Mouse (Mus musculus): ENCODE data around the gene Cldn19. TPM values are rescaled to one million over a fixed set of nuclear protein-coding genes. Genes with fewer than 3 reads are reported as not detected.

Cldn19 gene
- not detected in 2 replicates for polyA plus RNA-seq (2015; fragmentation: Nextera tagmentation; extraction: Ambion mirVana)

GRCm38 (mm10) chr4:119255351-119255750 lies at the start of gene Cldn19:
Gene Cldn19 (plus strand): TSS chr4:119255414.
- WGBS (ENCODE audit: insufficient replicate concordance), result 79% methylated on average over 12 of the region's 12 CpGs
- Histone ChIP-seq H3K4me1 (ENCODE audit: insufficient read depth) (no peaks in the 10 kb centered on the region), H3K9me3 (ENCODE audit: low read length) (no peaks in the 10 kb centered on the region), H3K4me2 (ENCODE audit: low read depth, low read length) (no peak within 1 kb of the TSS), H3K9ac (replicated peaks) (no peak within 1 kb of the TSS), H3K4me3 (ENCODE audit: low read depth, low read length) (no peak within 1 kb of the TSS), H3K27ac (ENCODE audit: low read depth) (no peak within 1 kb of the TSS), H3K27me3 (ENCODE audit: insufficient read depth, low read length) (no peaks in the 10 kb centered on the region), H3K36me3 (replicated peaks; ENCODE audit: insufficient read depth, low read length) (no peaks in the 10 kb centered on the region)
- ATAC-seq (no peak), DNase-seq (no peak)
- TF ChIP-seq EP300 (IDR thresholded peaks at IDR 0.05; ENCODE audit: low read depth) (no peak), CTCF (IDR thresholded peaks at IDR 0.05; ENCODE audit: low read depth) (no peak)

GRCm38 (mm10) chr4:119216667-119217066 lies 38.5 kb upstream of the Cldn19 start:
- DNase-seq (no peak), ATAC-seq (no peak)
- H3K4me3 ChIP-seq (ENCODE audit: low read depth, low read length), result no peak overlapping the region
- H3K9ac ChIP-seq (replicated peaks), result no peak overlapping the region
- H3K36me3 ChIP-seq (replicated peaks; ENCODE audit: insufficient read depth, low read length), result no peaks in the 10 kb centered on the region
- H3K4me2 ChIP-seq (ENCODE audit: low read depth, low read length), result no peak overlapping the region
- H3K27ac ChIP-seq (ENCODE audit: low read depth), result no peak overlapping the region
- TF ChIP-seq CTCF (IDR thresholded peaks at IDR 0.05; ENCODE audit: low read depth) (no peak), EP300 (IDR thresholded peaks at IDR 0.05; ENCODE audit: low read depth) (no peak)
- H3K27me3 ChIP-seq (ENCODE audit: insufficient read depth, low read length), result no peaks in the 10 kb centered on the region
- WGBS (ENCODE audit: insufficient replicate concordance), result 68% methylated on average over 8 of the region's 8 CpGs
- H3K9me3 ChIP-seq (ENCODE audit: low read length), result no peaks in the 10 kb centered on the region
- H3K4me1 ChIP-seq (ENCODE audit: insufficient read depth), result no peaks in the 10 kb centered on the region

GRCm38 (mm10) chr4:119218169-119218568 lies 37.0 kb upstream of the Cldn19 start, which contains the start of gene Tmem269:
Gene Tmem269 (minus strand): TSS chr4:119218217.
- no peak within 1 kb of the TSS for H3K27ac ChIP-seq (ENCODE audit: low read depth)
- no peak for ATAC-seq
- WGBS (ENCODE audit: insufficient replicate concordance), result 16% methylated on average over 11 of the region's 11 CpGs
- H3K4me1 ChIP-seq (ENCODE audit: insufficient read depth), result no peaks in the 10 kb centered on the region
- no peak within 1 kb of the TSS for H3K9ac ChIP-seq (replicated peaks)
- DNase-seq, result no peak
- no peak within 1 kb of the TSS for H3K4me3 ChIP-seq (ENCODE audit: low read depth, low read length)
- H3K4me2 ChIP-seq (ENCODE audit: low read depth, low read length), result no peak within 1 kb of the TSS
- H3K27me3 ChIP-seq (ENCODE audit: insufficient read depth, low read length), result no peaks in the 10 kb centered on the region
- TF ChIP-seq CTCF (IDR thresholded peaks at IDR 0.05; ENCODE audit: low read depth) (no peak), EP300 (IDR thresholded peaks at IDR 0.05; ENCODE audit: low read depth) (no peak)
- H3K36me3 ChIP-seq (replicated peaks; ENCODE audit: insufficient read depth, low read length), result no peaks in the 10 kb centered on the region
- no peaks in the 10 kb centered on the region for H3K9me3 ChIP-seq (ENCODE audit: low read length)

DNA sequence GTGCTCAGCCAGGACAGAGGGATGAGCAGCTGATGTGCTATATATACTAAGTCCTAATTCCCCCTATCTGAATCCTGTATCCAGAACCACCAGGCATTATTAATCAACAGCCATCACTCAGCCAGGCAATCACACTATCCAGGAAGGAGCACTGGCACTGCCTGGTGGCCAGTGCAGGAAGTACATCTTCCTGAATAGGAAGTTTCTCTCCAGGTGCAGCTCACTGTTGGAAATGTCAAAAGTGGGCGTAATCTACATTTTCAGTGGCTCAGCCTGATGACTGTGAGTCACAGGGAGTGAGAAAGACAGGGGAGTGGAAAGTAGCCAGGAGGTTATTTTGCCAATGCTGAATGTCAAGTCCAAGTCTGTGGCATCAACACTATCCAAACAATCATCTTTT lies 31.5 kb upstream of the Cldn19 start:
- Histone ChIP-seq H3K9ac (replicated peaks) (no peak overlapping the region), H3K36me3 (replicated peaks; ENCODE audit: insufficient read depth, low read length) (peaks cover 20% of the 10 kb centered on the region; the same call in 1 of the 2 replicates), H3K27ac (ENCODE audit: low read depth) (no peak overlapping the region), H3K27me3 (ENCODE audit: insufficient read depth, low read length) (no peaks in the 10 kb centered on the region), H3K4me1 (ENCODE audit: insufficient read depth) (peaks cover 3% of the 10 kb centered on the region; the same call in 1 of the 2 replicates), H3K9me3 (ENCODE audit: low read length) (no peaks in the 10 kb centered on the region), H3K4me3 (ENCODE audit: low read depth, low read length) (no peak overlapping the region), H3K4me2 (ENCODE audit: low read depth, low read length) (no peak overlapping the region)
- WGBS (ENCODE audit: insufficient replicate concordance), result 70% methylated on average over 1 of the region's 1 CpGs
- DNase-seq (peak; percentile 58), ATAC-seq (peak; percentile 56)
- no peak for TF ChIP-seq EP300 (IDR thresholded peaks at IDR 0.05; ENCODE audit: low read depth)
- peak; percentile 92 for TF ChIP-seq CTCF (IDR thresholded peaks at IDR 0.05; ENCODE audit: low read depth)

GRCm38 (mm10) chr4:119224534-119224933 lies 30.7 kb upstream of the Cldn19 start:
- 92% methylated on average over 3 of the region's 3 CpGs for WGBS (ENCODE audit: insufficient replicate concordance)

DNA sequence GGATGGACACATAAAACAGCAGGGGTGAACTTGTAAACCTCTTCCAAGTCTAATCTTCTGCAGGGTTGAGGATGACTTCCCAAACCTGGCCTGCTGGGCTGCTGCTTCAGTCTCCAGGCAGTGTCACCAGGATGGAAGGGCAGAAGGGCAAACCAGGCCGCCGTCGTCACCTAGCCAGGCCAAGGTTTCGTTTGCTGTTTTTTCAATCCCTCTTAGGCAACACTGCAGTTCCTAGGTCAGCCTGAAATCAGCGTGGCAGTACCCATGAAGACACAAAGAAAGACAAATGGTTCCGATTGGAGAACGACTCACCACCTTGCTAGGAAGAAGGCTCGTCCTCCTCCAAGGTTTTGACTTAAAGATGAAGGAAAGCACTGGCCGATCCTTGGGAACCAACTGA lies 29.5 kb upstream of the Cldn19 start:
- H3K9me3 ChIP-seq (ENCODE audit: low read length), result no peaks in the 10 kb centered on the region
- no peak overlapping the region for H3K9ac ChIP-seq (replicated peaks)
- ATAC-seq, result peak; percentile 72
- peaks cover 3% of the 10 kb centered on the region; the same call in 1 of the 2 replicates for H3K4me1 ChIP-seq (ENCODE audit: insufficient read depth)
- TF ChIP-seq CTCF (IDR thresholded peaks at IDR 0.05; ENCODE audit: low read depth), result peak; percentile 58
- no peak for TF ChIP-seq EP300 (IDR thresholded peaks at IDR 0.05; ENCODE audit: low read depth)
- DNase-seq, result peak; percentile 64
- no peak overlapping the region for H3K4me2 ChIP-seq (ENCODE audit: low read depth, low read length)
- 73% methylated on average over 9 of the region's 9 CpGs for WGBS (ENCODE audit: insufficient replicate concordance)
- H3K27ac ChIP-seq (ENCODE audit: low read depth), result peak overlapping the region; percentile 71
- H3K36me3 ChIP-seq (replicated peaks; ENCODE audit: insufficient read depth, low read length), result peaks cover 20% of the 10 kb centered on the region; the same call in 1 of the 2 replicates
- no peaks in the 10 kb centered on the region for H3K27me3 ChIP-seq (ENCODE audit: insufficient read depth, low read length)
- H3K4me3 ChIP-seq (ENCODE audit: low read depth, low read length), result no peak overlapping the region

More at GRCm38 (mm10) chr4:119224534-119224933, 30.7 kb upstream of the Cldn19 start:
- Histone ChIP-seq H3K27ac (ENCODE audit: low read depth) (peak overlapping the region; percentile 71), H3K9ac (replicated peaks) (no peak overlapping the region), H3K4me2 (ENCODE audit: low read depth, low read length) (no peak overlapping the region), H3K27me3 (ENCODE audit: insufficient read depth, low read length) (no peaks in the 10 kb centered on the region), H3K9me3 (ENCODE audit: low read length) (no peaks in the 10 kb centered on the region), H3K4me3 (ENCODE audit: low read depth, low read length) (no peak overlapping the region), H3K36me3 (replicated peaks; ENCODE audit: insufficient read depth, low read length) (peaks cover 20% of the 10 kb centered on the region; the same call in 1 of the 2 replicates), H3K4me1 (ENCODE audit: insufficient read depth) (peaks cover 3% of the 10 kb centered on the region; the same call in 1 of the 2 replicates)
- ATAC-seq (peak; percentile 71), DNase-seq (no peak)
- TF ChIP-seq CTCF (IDR thresholded peaks at IDR 0.05; ENCODE audit: low read depth) (no peak), EP300 (IDR thresholded peaks at IDR 0.05; ENCODE audit: low read depth) (no peak)
